Mouse (Mus musculus) spleen, adult 18-20 months (tissue): Measurements from ENCODE around the gene Csnk1g1.

Source experiments
- DNase-seq, 2 experiments: peaks; one replicate each; pipeline ENCODE4 v3.0.0; 2022; ENCODE audit warnings: mixed read lengths in 2 of 2

The Csnk1g1 gene

DNA sequence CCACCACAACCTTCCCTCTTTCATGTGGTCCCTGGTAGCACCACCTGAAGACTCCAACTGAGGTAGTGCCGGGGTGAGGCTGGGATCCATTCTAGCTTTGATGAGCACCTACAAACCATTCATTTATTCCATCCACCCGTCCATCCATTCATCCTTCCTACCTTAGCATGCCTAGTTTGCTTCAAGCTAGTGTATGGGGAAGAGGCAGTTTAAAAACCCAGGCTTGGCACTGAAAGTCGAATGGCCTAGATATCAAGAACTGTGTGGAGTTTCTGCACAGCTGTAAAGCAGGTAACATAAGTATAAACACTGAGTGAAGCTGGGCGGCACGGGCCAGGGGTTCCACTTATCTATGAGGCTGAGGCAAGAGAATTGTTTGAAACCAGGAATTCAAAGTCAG, 161.4 kb downstream of the Csnk1g1 start:
- DNase-seq, result no peak

GRCm38 (mm10) chr9:66072754-66073153, 164.0 kb downstream of the Csnk1g1 start:
- no peak for DNase-seq

GRCm38 (mm10) chr9:66078072-66078471, 169.3 kb downstream of the Csnk1g1 start:
- DNase-seq, result no peak

DNA sequence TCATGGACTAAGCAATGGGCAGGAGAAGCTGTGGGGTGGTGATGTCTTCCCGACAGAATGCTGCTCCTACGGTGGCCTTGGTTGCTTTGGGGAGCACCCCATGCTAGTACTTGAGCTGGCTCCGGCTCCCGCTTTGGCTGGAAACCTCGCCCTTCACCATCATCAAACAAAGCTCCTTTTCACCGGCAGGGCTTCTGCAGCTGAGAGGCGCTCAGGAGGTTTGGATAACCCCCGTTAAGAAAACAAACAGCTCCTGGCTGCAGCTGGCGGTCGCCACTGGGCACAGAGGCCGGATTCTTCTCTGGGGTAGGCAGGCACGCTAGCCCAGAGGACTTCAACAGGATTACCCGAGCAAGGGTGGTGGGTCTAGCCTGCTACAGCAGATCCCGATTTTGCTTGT, 169.8 kb downstream of the Csnk1g1 start:
- no peak for DNase-seq

DNA sequence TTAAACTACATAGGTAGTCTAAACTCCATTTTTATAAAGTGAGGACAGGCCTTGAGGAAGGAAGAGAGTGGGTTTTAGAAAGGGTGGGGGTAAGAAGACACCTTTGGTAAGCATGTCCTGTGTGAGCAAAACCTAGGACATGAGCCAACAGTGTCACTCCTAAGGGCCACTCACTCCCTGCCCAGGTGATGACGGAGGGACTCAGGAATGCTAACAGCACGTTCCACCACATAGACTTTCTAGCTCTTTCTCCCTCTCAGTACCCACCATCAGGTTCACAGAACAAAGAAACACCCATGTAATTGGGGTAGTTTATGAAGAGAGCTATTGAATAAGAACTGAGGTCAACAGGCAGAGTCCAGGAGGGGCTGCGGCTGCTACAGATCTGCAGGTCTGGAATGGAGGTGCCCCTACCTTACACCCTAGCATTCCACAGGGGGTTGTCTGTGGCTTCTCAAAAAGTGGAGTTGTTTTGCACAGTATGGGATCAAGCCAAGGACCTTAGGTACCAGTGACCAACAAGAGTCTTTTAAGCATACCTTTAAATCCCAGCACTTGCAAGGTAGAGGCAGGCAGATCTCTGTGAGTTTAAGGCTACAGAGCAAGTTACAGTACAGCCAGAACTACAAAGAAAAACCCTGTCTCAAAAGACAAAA, 172.2 kb downstream of the Csnk1g1 start:
- DNase-seq, result no peak

DNA sequence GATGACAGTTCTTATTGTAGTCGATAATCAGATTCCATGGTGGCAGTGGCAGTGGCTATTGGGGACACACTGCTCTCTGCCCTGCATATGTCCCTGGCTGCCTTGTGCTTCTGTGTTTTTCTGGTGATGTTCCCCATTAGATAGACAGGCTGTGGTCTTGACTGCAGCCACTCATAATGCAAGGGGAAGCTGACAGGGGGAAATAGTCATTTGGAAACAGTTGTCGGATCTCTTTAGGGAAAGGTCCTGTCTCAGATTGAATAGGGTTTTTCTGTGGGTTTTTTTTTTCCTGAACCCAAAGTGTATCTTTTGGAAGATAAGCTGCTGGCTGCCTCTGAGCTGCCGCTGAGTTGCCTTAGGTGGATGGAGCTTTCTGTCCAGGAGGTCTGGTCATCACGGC, 173.3 kb downstream of the Csnk1g1 start:
- no peak for DNase-seq

- DNase-seq, result no peak
Observed at GRCm38 (mm10) chr9:66084171-66084570, 175.4 kb downstream of the Csnk1g1 start.

- no peak for DNase-seq
Observed at GRCm38 (mm10) chr9:66087062-66087461, 178.3 kb downstream of the Csnk1g1 start.

- peak in 1 of 2 experiments; percentile 40 for DNase-seq
Observed at GRCm38 (mm10) chr9:66088411-66088810, 179.7 kb downstream of the Csnk1g1 start.

DNA sequence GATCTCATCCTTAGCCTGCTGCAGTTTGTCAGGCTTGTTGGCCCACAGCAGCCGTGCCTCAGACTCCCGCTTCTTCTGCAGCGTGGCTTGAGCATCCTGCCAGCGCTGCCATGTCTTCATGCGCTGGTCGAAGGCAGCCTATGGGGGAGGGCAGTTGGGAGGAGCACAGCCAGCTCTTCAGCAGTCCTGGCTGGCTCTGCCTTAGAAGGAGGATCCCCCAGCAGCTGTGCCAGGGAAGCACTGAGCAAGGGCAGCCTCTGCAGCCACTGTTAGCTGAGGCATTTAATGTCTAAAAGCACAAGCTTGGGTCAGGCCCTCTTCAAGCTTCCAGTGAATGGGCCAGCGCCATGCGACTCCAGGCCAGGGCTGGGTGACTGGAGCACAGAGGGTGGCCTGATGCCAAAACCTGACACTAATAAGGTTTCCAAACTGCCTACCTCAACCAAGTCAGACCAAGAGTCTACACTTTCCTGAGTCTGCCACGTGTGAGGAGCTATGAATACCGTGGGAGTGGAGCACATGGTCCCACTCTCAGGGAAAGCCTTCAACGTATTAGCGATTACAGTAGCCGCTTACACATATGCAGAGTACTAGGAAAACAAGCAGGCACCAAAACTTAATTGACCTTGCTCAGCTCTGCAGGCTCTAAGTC, 182.0 kb downstream of the Csnk1g1 start:
- DNase-seq, result no peak

DNA sequence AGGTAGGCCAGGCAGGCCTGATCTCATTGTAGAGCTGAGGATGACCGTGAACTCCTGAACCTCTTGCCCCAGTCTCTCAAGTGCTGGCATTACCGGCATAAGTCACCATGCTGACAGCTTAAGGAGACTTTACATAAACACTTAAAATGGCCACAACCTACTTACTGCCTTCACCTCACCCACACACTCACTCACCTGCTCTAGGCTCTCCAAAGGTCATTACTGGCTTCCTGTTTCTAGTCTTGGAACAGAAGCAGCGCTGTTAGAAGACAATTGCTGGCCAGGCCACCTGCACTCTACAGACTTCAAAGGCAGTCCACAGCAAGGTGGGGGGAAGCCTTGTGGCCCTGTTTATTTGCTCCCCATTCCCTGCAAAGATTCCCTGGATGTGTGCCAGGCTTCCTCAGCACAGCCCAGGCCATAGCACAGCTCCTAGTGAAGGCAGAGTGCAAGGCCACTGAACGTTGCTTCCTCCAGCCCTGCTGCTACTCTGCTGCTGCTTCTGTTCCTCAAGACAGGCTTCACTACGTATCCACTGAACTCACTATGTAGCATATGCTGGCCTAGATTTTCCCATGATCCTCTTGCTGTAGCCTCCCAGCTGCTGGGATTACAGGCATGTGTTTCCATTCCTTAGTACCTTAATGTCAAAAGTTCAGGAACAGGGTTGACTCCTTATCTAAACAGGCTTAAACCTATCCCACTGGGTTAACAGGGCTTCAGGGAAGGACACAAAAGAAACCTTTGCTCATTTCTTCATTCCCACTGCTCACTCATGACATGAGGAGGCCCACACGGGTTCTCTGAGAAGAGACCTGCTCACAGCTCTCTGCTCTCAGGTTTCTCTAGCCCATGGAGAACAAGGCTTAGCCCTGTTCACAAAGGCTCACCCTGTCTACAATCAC, 182.9 kb downstream of the Csnk1g1 start:
- DNase-seq, result no peak

DNA sequence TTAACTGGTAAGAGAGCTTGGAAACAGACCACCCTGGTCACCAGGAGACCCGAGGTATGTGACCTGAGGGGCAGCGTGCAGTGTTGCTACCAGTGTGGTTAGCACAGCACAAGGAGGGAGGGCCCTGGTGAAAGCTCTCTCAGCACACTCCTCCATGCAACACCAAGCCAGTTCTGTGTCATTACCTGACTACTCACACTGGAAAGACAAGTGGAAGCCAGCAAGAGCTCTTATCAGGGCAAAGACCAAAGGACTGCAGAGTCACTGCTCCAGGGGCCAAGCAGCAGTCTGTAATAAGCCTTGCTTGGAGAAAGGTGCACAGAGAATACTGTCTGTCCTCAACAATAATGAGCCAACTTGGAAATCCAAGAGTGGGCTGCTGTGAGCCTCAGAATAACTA, 183.9 kb downstream of the Csnk1g1 start:
- DNase-seq, result no peak
